Mouse (Mus musculus) neural tube, embryonic 12.5 days (tissue): ENCODE data around the gene Macrod2. TPM values are rescaled to one million over a fixed set of nuclear protein-coding genes. Genes with fewer than 3 reads are reported as not detected.

ENCODE experiments used
- ATAC-seq: fragments of 200-750 bp; cut with Nextera tagmentation; 2 replicates; pipeline ENCODE4 v1.8.0; 2017; ENCODE audit warnings: low read depth, mild to moderate bottlenecking, moderate TSS enrichment, moderate library complexity; ENCODE audit not compliant: low FRiP score
- H3K27ac ChIP-seq: fragments of 300-500 bp; sonication (generic); 2 replicates; pipeline ENCODE4 v1.5.1; 2016
- H3K27me3 ChIP-seq: fragments of 300-500 bp; sonication (generic); replicated peaks from 2 replicates; pipeline ENCODE4 v1.6.1; 2016; ENCODE audit warnings: mild to moderate bottlenecking
- H3K36me3 ChIP-seq: fragments of 300-500 bp; sonication (generic); 2 replicates; pipeline ENCODE4 v1.6.1; 2016; ENCODE audit warnings: mild to moderate bottlenecking
- H3K4me1 ChIP-seq: fragments of 300-500 bp; sonication (generic); 2 replicates; pipeline ENCODE4 v1.6.1; 2016
- H3K4me2 ChIP-seq: fragments of 300-500 bp; sonication (generic); replicated peaks from 2 replicates; pipeline ENCODE4 v1.6.1; 2016; ENCODE audit warnings: mild to moderate bottlenecking
- H3K4me3 ChIP-seq: fragments of 300-500 bp; sonication (generic); 2 replicates; pipeline ENCODE4 v1.5.1; 2016
- H3K9ac ChIP-seq: fragments of 300-500 bp; sonication (generic); 2 replicates; pipeline ENCODE4 v1.6.1; 2016; ENCODE audit warnings: mild to moderate bottlenecking
- H3K9me3 ChIP-seq: fragments of 300-500 bp; sonication (generic); 2 replicates; pipeline ENCODE4 v1.6.1; 2016; ENCODE audit warnings: mild to moderate bottlenecking
- WGBS: fragments of 180-500 bp; shearing (Covaris S2); methylation state at CpG from one replicate; pipeline ENCODE4 v1.1.7; 2016; 5-methylcytosine and 5-hydroxymethylcytosine counted together
- polyA plus RNA-seq: library from polyadenylated mRNA; unstranded; fragments of >200 nt; fragmentation: Nextera tagmentation; extraction: Ambion mirVana; gene quantifications from 2 replicates; pipeline ENCODE4 v1.2.1, GENCODE M21; 2016

Gene Macrod2
- polyA plus RNA-seq, 1 experiment from 2014 or later, result 53.8 TPM

DNA sequence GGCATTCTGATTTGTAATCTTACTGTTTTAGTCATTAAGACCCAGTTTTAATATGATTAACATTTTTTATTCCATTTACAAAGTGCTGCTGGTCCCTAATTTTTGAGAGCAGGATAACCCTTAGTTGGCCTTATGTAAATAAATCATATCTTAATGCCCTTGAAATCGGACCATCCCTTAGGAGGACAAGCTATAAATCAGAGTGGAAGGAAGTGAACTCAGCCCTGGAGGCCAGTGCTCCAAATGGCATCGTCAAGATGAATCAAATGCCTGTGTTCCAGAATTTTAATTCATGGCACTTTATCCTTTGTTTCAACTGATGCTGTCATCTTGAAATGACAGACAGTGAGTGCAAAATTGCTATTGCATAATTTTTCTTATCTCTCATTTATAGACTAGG is 1046.8 kb downstream of the Macrod2 start:
- Histone ChIP-seq H3K4me3 (no peak overlapping the region), H3K36me3 (no peaks in the 10 kb centered on the region), H3K4me2 (no peak overlapping the region), H3K4me1 (no peaks in the 10 kb centered on the region), H3K27me3 (no peaks in the 10 kb centered on the region), H3K9me3 (no peaks in the 10 kb centered on the region), H3K27ac (no peak overlapping the region), H3K9ac (no peak overlapping the region)
- 28% methylated on average over 2 of the region's 2 CpGs for WGBS
- ATAC-seq, result no peak

DNA sequence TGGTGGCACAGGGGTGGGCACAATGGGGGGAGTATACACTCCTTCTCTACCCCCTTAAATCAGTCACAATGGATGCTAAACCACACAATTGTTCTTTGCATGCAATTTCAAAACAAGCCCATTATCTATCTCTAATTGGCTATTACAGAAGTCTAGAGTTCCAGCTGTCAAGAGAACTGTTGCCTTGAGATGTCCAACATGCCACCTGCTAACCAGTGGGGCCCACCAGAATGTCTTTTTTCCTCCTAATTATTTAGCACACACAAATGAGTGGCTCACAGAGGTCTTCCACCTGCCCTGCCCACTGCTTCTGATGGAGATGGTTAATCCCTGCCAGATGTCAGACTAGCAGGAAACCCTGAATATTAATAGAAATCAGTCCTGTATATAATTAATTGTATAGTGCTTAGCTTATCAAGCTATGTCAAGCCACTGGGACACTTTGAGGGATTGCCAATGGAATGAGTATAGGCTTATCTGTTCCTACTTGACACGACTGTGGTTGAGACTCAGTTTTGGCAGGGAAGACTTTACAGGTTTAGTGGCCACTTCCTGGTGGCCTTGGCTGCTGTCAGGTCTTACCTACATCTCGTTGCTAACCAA is 1054.1 kb downstream of the Macrod2 start:
- Histone ChIP-seq H3K4me3 (no peak overlapping the region), H3K9me3 (no peaks in the 10 kb centered on the region), H3K27me3 (no peaks in the 10 kb centered on the region), H3K9ac (no peak overlapping the region), H3K4me2 (no peak overlapping the region), H3K27ac (no peak overlapping the region), H3K4me1 (no peaks in the 10 kb centered on the region), H3K36me3 (no peaks in the 10 kb centered on the region)
- ATAC-seq, result no peak
- 86% methylated on average over 2 of the region's 2 CpGs for WGBS

DNA sequence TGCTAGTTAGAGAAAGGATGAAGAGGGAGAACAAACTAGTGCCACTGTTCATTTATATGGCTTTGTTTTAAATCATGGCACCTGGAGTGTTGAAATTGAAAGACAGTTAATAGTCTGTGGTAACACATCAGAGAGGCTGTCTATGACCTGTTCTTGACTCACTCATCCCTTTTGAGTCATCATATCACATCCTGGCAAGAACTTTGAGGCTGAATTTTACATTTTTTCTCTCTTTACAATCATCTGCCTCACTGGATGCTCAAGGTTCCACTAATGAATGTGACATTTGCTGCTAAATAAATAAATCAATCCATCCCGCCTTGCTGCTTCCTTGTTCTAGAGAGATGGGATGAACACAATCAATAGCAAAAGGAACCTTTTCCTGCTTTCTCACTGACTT is 1068.8 kb downstream of the Macrod2 start:
- 88% methylated on average over 1 of the region's 1 CpGs for WGBS
- Histone ChIP-seq H3K36me3 (no peaks in the 10 kb centered on the region), H3K9me3 (no peaks in the 10 kb centered on the region), H3K27ac (no peak overlapping the region), H3K27me3 (no peaks in the 10 kb centered on the region), H3K9ac (no peak overlapping the region), H3K4me3 (no peak overlapping the region), H3K4me1 (no peaks in the 10 kb centered on the region), H3K4me2 (no peak overlapping the region)
- ATAC-seq, result no peak

DNA sequence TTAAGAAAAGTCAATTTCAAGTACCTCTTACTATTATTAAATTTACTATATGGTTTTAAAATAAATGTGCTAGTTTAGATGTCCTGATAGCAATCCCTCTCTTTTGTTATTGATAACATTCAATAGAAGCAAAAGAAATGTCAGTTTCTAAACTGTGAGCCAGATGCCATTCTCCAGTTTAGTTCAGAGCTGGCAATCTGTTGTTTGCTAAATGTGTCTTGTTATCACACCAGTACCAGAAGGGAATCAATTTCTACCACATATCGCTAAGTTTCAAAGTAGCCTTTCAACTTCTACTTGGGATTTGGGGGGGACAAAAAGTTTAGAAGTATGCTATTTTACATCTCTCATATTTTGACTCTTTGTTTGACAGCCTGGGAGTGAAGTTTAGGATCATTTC is 1077.7 kb downstream of the Macrod2 start:
- ATAC-seq, result no peak
- WGBS, result 96% methylated on average over 1 of the region's 1 CpGs
- no peaks in the 10 kb centered on the region for H3K27me3 ChIP-seq
- no peak overlapping the region for H3K9ac ChIP-seq
- H3K27ac ChIP-seq, result no peak overlapping the region
- H3K4me3 ChIP-seq, result no peak overlapping the region
- no peaks in the 10 kb centered on the region for H3K4me1 ChIP-seq
- no peaks in the 10 kb centered on the region for H3K9me3 ChIP-seq
- H3K4me2 ChIP-seq, result no peak overlapping the region
- H3K36me3 ChIP-seq, result no peaks in the 10 kb centered on the region

DNA sequence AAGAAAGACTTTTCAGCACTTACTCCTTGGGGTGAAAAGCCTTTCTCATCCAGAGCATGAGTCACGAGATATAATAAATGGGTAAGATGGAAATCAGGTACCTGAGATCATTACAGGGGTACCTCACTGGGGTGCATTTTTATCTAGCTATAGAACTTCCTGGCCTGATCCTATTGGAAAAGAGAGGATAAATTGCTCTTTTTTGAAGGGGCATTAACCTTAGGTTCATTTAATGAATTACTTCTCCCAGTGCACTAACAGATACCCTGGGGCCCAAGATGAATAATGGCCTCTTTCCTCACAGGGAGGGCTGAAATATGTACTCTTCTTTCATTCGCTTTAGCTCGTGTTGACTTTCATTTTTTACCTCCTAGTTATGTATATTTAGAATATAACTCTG is 1082.5 kb downstream of the Macrod2 start:
- Histone ChIP-seq H3K9ac (no peak overlapping the region), H3K4me2 (no peak overlapping the region), H3K27ac (no peak overlapping the region), H3K36me3 (no peaks in the 10 kb centered on the region), H3K9me3 (no peaks in the 10 kb centered on the region), H3K4me3 (no peak overlapping the region), H3K27me3 (no peaks in the 10 kb centered on the region), H3K4me1 (no peaks in the 10 kb centered on the region)
- ATAC-seq, result no peak
- WGBS, result 56% methylated on average over 3 of the region's 3 CpGs

DNA sequence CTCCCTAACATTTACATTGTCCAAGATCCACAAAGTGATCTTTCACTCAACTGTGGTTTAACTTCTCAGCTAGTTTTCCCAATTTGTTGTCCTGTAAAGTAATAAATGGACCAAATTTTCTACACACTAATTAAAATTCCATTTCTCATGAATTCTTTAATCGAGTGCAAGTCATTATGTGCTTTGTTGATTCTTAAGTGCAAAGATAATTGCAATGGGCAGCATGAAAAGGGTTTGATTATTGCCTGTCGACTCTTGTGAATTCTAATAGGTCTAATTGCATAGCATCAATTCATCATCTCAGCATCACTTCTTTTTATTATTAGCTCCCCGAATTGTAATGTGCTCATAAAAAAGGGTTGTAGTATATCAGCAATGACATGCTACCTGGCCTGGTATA is 1095.4 kb downstream of the Macrod2 start:
- no peak overlapping the region for H3K4me3 ChIP-seq
- H3K36me3 ChIP-seq, result no peaks in the 10 kb centered on the region
- H3K27me3 ChIP-seq, result no peaks in the 10 kb centered on the region
- WGBS, result 60% methylated on average over 3 of the region's 3 CpGs
- H3K4me2 ChIP-seq, result no peak overlapping the region
- H3K27ac ChIP-seq, result no peak overlapping the region
- H3K4me1 ChIP-seq, result no peaks in the 10 kb centered on the region
- no peaks in the 10 kb centered on the region for H3K9me3 ChIP-seq
- H3K9ac ChIP-seq, result no peak overlapping the region
- no peak for ATAC-seq

DNA sequence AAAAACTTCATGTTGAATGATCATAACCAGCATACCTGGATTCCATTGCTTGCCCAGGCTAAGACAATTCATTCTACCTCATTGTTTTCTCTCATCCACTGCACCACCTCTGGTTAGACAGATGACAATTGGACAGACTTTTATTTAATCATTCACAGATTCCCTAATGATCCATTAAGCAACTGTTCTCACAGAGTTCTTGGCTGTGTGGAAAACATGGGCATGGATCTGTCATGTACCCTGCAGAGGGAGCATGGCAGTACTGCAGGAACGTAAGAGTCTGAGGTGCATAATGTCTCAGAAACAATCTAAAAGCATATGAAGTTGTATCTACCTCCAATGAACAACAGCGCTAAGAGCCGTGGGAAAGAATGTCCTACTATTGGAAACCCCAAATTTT is 1110.3 kb downstream of the Macrod2 start:
- WGBS, result 95% methylated on average over 3 of the region's 3 CpGs
- no peak overlapping the region for H3K27ac ChIP-seq
- ATAC-seq, result no peak

DNA sequence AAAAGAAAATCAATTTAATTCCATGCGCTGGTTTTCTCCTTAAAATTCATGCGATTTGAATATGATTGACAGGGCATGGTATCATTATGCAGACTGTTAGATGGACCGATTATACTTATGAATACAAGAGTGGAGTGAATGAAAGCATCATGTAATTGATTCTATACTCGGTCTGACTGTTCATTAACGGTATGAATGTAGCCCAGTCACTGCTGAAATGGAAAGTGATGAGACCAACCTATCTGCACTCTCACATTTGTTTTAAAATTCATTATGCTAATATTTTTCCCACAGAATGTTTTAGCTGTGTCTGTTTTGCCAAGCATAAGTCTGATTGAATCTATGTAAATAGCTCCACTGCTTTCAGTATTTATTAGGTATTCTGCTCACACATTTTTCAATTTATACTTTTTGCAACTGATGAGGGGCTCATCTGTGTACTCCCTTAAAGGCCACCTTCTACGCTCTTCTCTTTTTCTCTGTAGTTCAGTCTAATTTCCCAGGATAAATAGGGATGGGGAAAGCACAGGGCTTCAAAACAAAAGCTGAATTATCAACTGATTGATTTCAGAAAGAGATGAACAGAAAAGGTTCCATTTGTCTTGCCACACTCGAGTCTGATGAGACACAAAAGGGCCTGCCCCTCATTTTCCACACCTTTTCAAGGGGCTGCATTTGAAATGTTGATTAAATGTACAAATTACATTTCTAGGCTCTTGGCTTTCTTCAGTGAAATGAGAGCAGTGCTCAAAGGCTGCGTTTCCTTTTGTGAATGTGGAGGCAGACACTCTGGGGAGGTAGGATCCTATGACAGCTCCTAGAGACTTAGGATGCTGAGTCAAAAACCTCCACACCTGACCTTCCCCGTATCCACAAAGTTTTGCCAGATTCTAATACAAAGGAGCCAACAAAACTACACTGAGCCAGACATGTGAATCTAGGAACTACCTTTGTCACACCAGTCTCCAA is 1113.1 kb downstream of the Macrod2 start:
- WGBS, result 71% methylated on average over 9 of the region's 9 CpGs
- no peaks in the 10 kb centered on the region for H3K27me3 ChIP-seq
- no peak overlapping the region for H3K9ac ChIP-seq
- no peak overlapping the region for H3K4me2 ChIP-seq
- H3K4me3 ChIP-seq, result no peak overlapping the region
- no peaks in the 10 kb centered on the region for H3K4me1 ChIP-seq
- no peak for ATAC-seq
- H3K27ac ChIP-seq, result no peak overlapping the region
- no peaks in the 10 kb centered on the region for H3K9me3 ChIP-seq
- no peaks in the 10 kb centered on the region for H3K36me3 ChIP-seq

More for the DNA sequence above, 1110.3 kb downstream of the Macrod2 start:
- H3K4me3 ChIP-seq, result no peak overlapping the region
- H3K9ac ChIP-seq, result no peak overlapping the region
- no peaks in the 10 kb centered on the region for H3K27me3 ChIP-seq
- H3K4me1 ChIP-seq, result no peaks in the 10 kb centered on the region
- no peak overlapping the region for H3K4me2 ChIP-seq
- no peaks in the 10 kb centered on the region for H3K9me3 ChIP-seq
- H3K36me3 ChIP-seq, result no peaks in the 10 kb centered on the region

DNA sequence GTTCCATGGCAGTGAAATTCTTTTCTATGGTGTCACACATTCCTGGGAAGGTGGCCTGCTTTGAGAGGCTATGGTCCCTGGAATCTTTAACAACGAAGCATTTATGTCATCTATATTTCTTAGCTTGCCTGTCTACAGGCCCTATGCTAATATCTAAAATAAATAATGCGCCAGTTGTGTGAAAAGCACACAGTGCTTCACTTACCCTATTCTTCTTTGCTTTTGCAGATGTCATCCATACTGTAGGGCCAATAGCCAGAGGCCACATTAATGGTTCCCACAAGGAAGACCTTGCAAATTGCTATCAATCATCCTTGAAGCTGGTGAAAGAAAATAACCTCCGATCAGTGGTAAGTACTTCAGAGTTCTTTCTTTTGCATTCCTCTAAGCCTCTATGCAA is 1119.9 kb downstream of the Macrod2 start:
- 50% methylated on average over 3 of the region's 3 CpGs for WGBS
- ATAC-seq, result no peak
- Histone ChIP-seq H3K27ac (no peak overlapping the region), H3K27me3 (no peaks in the 10 kb centered on the region), H3K4me1 (no peaks in the 10 kb centered on the region), H3K9ac (no peak overlapping the region), H3K9me3 (no peaks in the 10 kb centered on the region), H3K4me3 (no peak overlapping the region), H3K36me3 (no peaks in the 10 kb centered on the region), H3K4me2 (no peak overlapping the region)

DNA sequence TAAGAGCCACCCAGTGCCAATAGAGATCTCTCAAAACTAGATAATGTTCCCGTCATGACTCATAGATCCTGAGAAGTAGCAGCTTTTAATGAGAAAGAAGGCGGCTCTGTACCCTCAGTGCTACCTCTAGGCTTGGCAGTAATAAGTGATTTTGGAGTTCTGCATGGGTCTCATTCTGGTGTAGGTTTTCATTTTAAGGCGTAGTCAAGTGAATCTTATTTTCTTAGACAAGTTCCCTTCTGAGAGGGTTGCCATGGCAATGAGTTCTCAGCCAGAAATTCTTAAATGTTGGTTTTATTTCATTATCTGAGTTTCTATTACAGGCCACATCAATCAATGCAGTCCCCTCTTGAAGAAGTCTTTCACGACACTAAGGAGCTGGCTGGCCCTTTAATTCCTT is 1127.0 kb downstream of the Macrod2 start:
- no peaks in the 10 kb centered on the region for H3K4me1 ChIP-seq
- H3K27ac ChIP-seq, result no peak overlapping the region
- H3K9ac ChIP-seq, result no peak overlapping the region
- no peaks in the 10 kb centered on the region for H3K9me3 ChIP-seq
- H3K4me3 ChIP-seq, result no peak overlapping the region
- ATAC-seq, result no peak
- WGBS, result 72% methylated on average over 4 of the region's 4 CpGs
- H3K4me2 ChIP-seq, result no peak overlapping the region
- no peaks in the 10 kb centered on the region for H3K27me3 ChIP-seq
- no peaks in the 10 kb centered on the region for H3K36me3 ChIP-seq

DNA sequence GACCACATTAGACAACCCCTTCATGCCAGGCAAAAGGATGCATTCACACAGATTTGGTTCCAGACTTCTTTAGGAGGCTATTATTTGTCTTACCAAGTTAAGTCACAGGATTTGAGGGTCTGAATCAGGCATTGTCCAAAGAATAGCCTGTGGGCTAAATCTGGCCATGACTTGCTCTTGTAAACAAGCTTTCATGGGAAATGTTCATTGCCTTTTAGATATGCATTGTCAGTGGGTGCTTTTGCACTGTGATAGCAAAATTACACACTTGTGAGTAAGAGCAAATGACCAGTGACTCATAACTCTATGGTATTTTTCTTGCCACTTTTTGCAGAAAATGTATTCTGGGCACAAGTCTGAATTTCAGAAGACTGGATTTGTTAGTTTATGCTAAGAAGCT is 1150.8 kb downstream of the Macrod2 start:
- Histone ChIP-seq H3K9ac (no peak overlapping the region), H3K4me3 (no peak overlapping the region), H3K27me3 (no peaks in the 10 kb centered on the region), H3K4me2 (no peak overlapping the region), H3K4me1 (no peaks in the 10 kb centered on the region), H3K36me3 (no peaks in the 10 kb centered on the region), H3K27ac (no peak overlapping the region), H3K9me3 (no peaks in the 10 kb centered on the region)
- ATAC-seq, result no peak

DNA sequence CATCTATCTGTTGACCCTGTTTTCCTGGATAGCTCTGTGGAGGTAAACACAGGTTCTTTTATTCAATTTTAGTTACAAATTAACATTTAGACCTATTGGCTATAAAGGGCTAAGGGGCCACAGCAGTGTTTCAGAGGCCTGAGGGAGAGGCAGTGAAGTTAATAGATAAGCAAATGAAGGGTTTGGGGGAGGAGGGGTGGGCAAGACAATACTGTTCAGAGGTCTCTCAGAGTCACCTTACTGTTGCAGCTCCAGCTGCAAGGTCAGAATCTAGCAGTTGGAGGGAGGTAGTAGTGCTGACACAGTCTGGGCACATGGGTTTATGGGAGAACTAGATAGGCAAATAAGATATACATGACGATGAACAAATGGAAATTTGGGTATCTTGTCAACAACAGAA is 1156.6 kb downstream of the Macrod2 start:
- Histone ChIP-seq H3K27ac (no peak overlapping the region), H3K4me3 (no peak overlapping the region), H3K4me1 (no peaks in the 10 kb centered on the region), H3K9me3 (no peaks in the 10 kb centered on the region), H3K9ac (no peak overlapping the region), H3K4me2 (no peak overlapping the region), H3K36me3 (no peaks in the 10 kb centered on the region), H3K27me3 (no peaks in the 10 kb centered on the region)
- 81% methylated on average over 1 of the region's 1 CpGs for WGBS
- ATAC-seq, result no peak

DNA sequence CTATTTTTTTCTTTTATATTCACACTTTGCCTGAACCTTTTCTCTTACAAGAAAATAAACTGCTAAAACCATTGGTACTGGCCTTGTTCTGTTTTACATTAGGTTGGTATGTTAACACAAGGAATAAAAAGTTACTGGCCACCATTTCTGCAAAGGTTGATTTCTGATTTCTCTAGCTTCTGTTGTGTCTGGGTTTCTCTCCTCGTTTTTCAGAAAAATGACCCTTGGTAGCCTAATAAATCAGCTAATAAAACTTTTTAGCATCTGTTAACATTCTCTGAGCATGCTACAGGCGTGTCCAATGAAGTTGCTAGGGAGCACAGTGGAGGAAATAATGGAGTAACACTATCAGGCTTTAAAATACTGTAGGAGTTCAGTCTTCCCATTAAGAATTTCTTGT is 1161.6 kb downstream of the Macrod2 start:
- Histone ChIP-seq H3K9ac (no peak overlapping the region), H3K4me3 (no peak overlapping the region), H3K27me3 (no peaks in the 10 kb centered on the region), H3K27ac (no peak overlapping the region), H3K9me3 (no peaks in the 10 kb centered on the region), H3K36me3 (no peaks in the 10 kb centered on the region), H3K4me2 (no peak overlapping the region), H3K4me1 (no peaks in the 10 kb centered on the region)
- ATAC-seq, result no peak
- 28% methylated on average over 2 of the region's 2 CpGs for WGBS
